Mouse (Mus musculus) thymus, adult 2 months (tissue): Measurements from ENCODE around the gene Gtf2ird1.

Source experiments
- CTCF ChIP-seq: fragments of 200-500 bp; IDR thresholded peaks from 2 replicates; pipeline ENCODE4 v1.5.1; 2012; ENCODE audit warnings: mild to moderate bottlenecking, control low read depth, low read length, moderate library complexity, borderline replicate concordance; ENCODE audit not compliant: control insufficient read depth, poor library complexity, insufficient read depth; ENCODE audit errors: extremely low read depth
- POLR2A ChIP-seq: fragments of 200-500 bp; IDR thresholded peaks from 2 replicates; pipeline ENCODE4 v1.6.1; 2012; ENCODE audit warnings: mild to moderate bottlenecking, low read length, control low read depth, moderate library complexity; ENCODE audit not compliant: control insufficient read depth, poor library complexity, insufficient read depth; ENCODE audit errors: extremely low read depth

GRCm38 (mm10) chr5:134465197-134465596 lies 8.7 kb upstream of the Gtf2ird1 start:
- TF ChIP-seq POLR2A = no peak
- TF ChIP-seq CTCF = no peak
